Mouse (Mus musculus): ENCODE results near the gene Gfer.
"Not testable (repeated sequence)": the region's sequence is repeated elsewhere in the genome, so short reads cannot be mapped to it uniquely, and the experiment has no call there.

Gene Gfer

GRCm38 (mm10) chr17:24687146-24687595 lies 8.8 kb downstream of the Gfer start:
- DNase-seq (ENCODE audit: low spot score in 2 of 2) = peak; percentile 42 to 47

GRCm38 (mm10) chr17:24686514-24686913 lies 9.4 kb downstream of the Gfer start:
- DNase-seq (ENCODE audit: low spot score in 2 of 2) = peak; percentile 31 to 33

- DNase-seq (ENCODE audit: low spot score in 2 of 2) = no peak
Measured at GRCm38 (mm10) chr17:24677500-24678080, 18.4 kb downstream of the Gfer start.

- DNase-seq (ENCODE audit: low spot score in 2 of 2) = no peak
Measured at GRCm38 (mm10) chr17:24676877-24677276, 19.1 kb downstream of the Gfer start.

- peak; percentile 53 to 77 for DNase-seq (ENCODE audit: low spot score in 2 of 2)
Measured at GRCm38 (mm10) chr17:24676187-24676586, 19.8 kb downstream of the Gfer start.

- no peak for DNase-seq (ENCODE audit: low spot score in 2 of 2)
Measured at GRCm38 (mm10) chr17:24674277-24674676, 21.7 kb downstream of the Gfer start.

GRCm38 (mm10) chr17:24672141-24672540 lies 23.8 kb downstream of the Gfer start:
- DNase-seq (ENCODE audit: low spot score in 2 of 2) = no peak

GRCm38 (mm10) chr17:24671346-24671745 lies 24.6 kb downstream of the Gfer start:
- DNase-seq (ENCODE audit: low spot score in 2 of 2) = no peak

- no peak for DNase-seq (ENCODE audit: low spot score in 2 of 2)
Measured at GRCm38 (mm10) chr17:24670246-24670844, 25.6 kb downstream of the Gfer start.

- DNase-seq (ENCODE audit: low spot score in 2 of 2) = peak; percentile 90 to 97
Measured at GRCm38 (mm10) chr17:24669545-24670245, 26.3 kb downstream of the Gfer start, which contains the start of gene Zfp598. Gene Zfp598 (plus strand): TSS chr17:24669687.

GRCm38 (mm10) chr17:24669214-24669544 lies 26.8 kb downstream of the Gfer start:
- not testable (repeated sequence) for DNase-seq (ENCODE audit: low spot score in 2 of 2)

- peak; percentile 27 to 60 for DNase-seq (ENCODE audit: low spot score in 2 of 2)
Measured at GRCm38 (mm10) chr17:24667416-24667815, 28.5 kb downstream of the Gfer start.

GRCm38 (mm10) chr17:24667011-24667410 lies 28.9 kb downstream of the Gfer start:
- not testable (repeated sequence) for DNase-seq (ENCODE audit: low spot score in 2 of 2)

GRCm38 (mm10) chr17:24658017-24658758 lies 37.8 kb downstream of the Gfer start, which contains the start of gene Npw:
Gene Npw (minus strand): TSS chr17:24658457.
- DNase-seq (ENCODE audit: low spot score in 2 of 2) = no peak

GRCm38 (mm10) chr17:24654969-24655368 lies 41.0 kb downstream of the Gfer start:
- DNase-seq (ENCODE audit: low spot score in 2 of 2) = no peak

- peak; percentile 29 to 75 for DNase-seq (ENCODE audit: low spot score in 2 of 2)
Measured at GRCm38 (mm10) chr17:24653967-24654710, 41.8 kb downstream of the Gfer start.

- no peak for DNase-seq (ENCODE audit: low spot score in 2 of 2)
Measured at GRCm38 (mm10) chr17:24651835-24652234, 44.1 kb downstream of the Gfer start.

- DNase-seq (ENCODE audit: low spot score in 2 of 2) = no peak
Measured at GRCm38 (mm10) chr17:24650766-24651165, 45.2 kb downstream of the Gfer start.

- DNase-seq (ENCODE audit: low spot score in 2 of 2) = no peak
Measured at GRCm38 (mm10) chr17:24650070-24650616, 45.8 kb downstream of the Gfer start, which contains the start of gene Slc9a3r2. Gene Slc9a3r2 (minus strand): TSS chr17:24650327.

GRCm38 (mm10) chr17:24649581-24650069 lies 46.3 kb downstream of the Gfer start:
- no peak for DNase-seq (ENCODE audit: low spot score in 2 of 2)

Data from thymus, postnatal 10 days (tissue).